Mouse (Mus musculus) hindbrain, embryonic 12.5 days (tissue): ENCODE measurements around the gene Fkbp2. TPM values are rescaled to one million over a fixed set of nuclear protein-coding genes. Genes with fewer than 3 reads are reported as not detected.

Experiments used
- ATAC-seq: fragments of 200-750 bp; cut with Nextera tagmentation; 2 replicates; pipeline ENCODE4 v1.8.0; 2017; ENCODE audit warnings: moderate TSS enrichment; ENCODE audit not compliant: low FRiP score
- H3K27ac ChIP-seq: fragments of 300-500 bp; sonication (generic); 2 replicates; pipeline ENCODE4 v1.5.1; 2016; ENCODE audit warnings: mild to moderate bottlenecking
- H3K27me3 ChIP-seq: fragments of 300-500 bp; sonication (generic); 2 replicates; pipeline ENCODE4 v1.6.1; 2016; ENCODE audit warnings: mild to moderate bottlenecking
- H3K36me3 ChIP-seq: fragments of 300-500 bp; sonication (generic); 2 replicates; pipeline ENCODE4 v1.6.1; 2016; ENCODE audit warnings: mild to moderate bottlenecking
- H3K4me1 ChIP-seq: fragments of 300-500 bp; sonication (generic); 2 replicates; pipeline ENCODE4 v1.6.1; 2016
- H3K4me2 ChIP-seq: fragments of 300-500 bp; sonication (generic); replicated peaks from 2 replicates; pipeline ENCODE4 v1.6.1; 2016; ENCODE audit warnings: mild to moderate bottlenecking
- H3K4me3 ChIP-seq: fragments of 300-500 bp; sonication (generic); 2 replicates; pipeline ENCODE4 v1.5.1; 2016; ENCODE audit warnings: mild to moderate bottlenecking
- H3K9ac ChIP-seq: fragments of 300-500 bp; sonication (generic); 2 replicates; pipeline ENCODE4 v1.6.1; 2016; ENCODE audit warnings: mild to moderate bottlenecking, moderate library complexity
- H3K9me3 ChIP-seq: fragments of 300-500 bp; sonication (generic); replicated peaks from 2 replicates; pipeline ENCODE4 v1.6.1; 2016; ENCODE audit warnings: mild to moderate bottlenecking
- WGBS: fragments of 180-500 bp; shearing (Covaris S2); methylation state at CpG from one replicate; pipeline ENCODE4 v1.1.7; 2016; 5-methylcytosine and 5-hydroxymethylcytosine counted together
- polyA plus RNA-seq: library from polyadenylated mRNA; unstranded; fragments of >200 nt; fragmentation: Nextera tagmentation; extraction: Ambion mirVana; gene quantifications from 2 replicates; pipeline ENCODE4 v1.2.1, GENCODE M21; 2016

The Fkbp2 gene
- polyA plus RNA-seq, 1 experiment from 2014 or later = 82.5 TPM

GRCm38 (mm10) chr19:6941372-6942248 is 38.7 kb downstream of the Fkbp2 start, which contains the start of gene Bad:
Gene Bad, plus strand, starts transcription at chr19:6941861.
- ATAC-seq = peak; percentile 84
- Histone ChIP-seq H3K4me3 (peak within 1 kb of the TSS; percentile 85), H3K9ac (peak within 1 kb of the TSS; percentile 90), H3K4me1 (peaks cover 33% of the 10 kb centered on the region), H3K9me3 (no peaks in the 10 kb centered on the region), H3K27ac (peak within 1 kb of the TSS; percentile 94), H3K36me3 (no peaks in the 10 kb centered on the region), H3K27me3 (peaks cover 2% of the 10 kb centered on the region), H3K4me2 (peak within 1 kb of the TSS; percentile 99)
- under 1% methylated on average over 83 of the region's 83 CpGs for WGBS

- H3K27ac ChIP-seq = peak overlapping the region; percentile 94
- 22% methylated on average over 29 of the region's 29 CpGs for WGBS
- peaks cover 11% of the 10 kb centered on the region for H3K27me3 ChIP-seq
- peak; percentile 42 for ATAC-seq
- H3K4me2 ChIP-seq = peak overlapping the region; percentile 99
- H3K9ac ChIP-seq = peak overlapping the region; percentile 90
- H3K4me1 ChIP-seq = peaks cover 33% of the 10 kb centered on the region
- no peaks in the 10 kb centered on the region for H3K36me3 ChIP-seq
- peak overlapping the region; percentile 85 for H3K4me3 ChIP-seq
- H3K9me3 ChIP-seq = no peaks in the 10 kb centered on the region
Observed at GRCm38 (mm10) chr19:6940396-6941351, 39.6 kb downstream of the Fkbp2 start.

GRCm38 (mm10) chr19:6939106-6940002 is 40.9 kb downstream of the Fkbp2 start:
- Histone ChIP-seq H3K4me2 (peak overlapping the region; percentile 99), H3K9me3 (no peaks in the 10 kb centered on the region), H3K4me3 (no peak overlapping the region), H3K27me3 (peaks cover 24% of the 10 kb centered on the region), H3K36me3 (no peaks in the 10 kb centered on the region), H3K9ac (peak overlapping the region; percentile 38), H3K4me1 (peaks cover 35% of the 10 kb centered on the region), H3K27ac (no peak overlapping the region)
- 86% methylated on average over 20 of the region's 20 CpGs for WGBS
- no peak for ATAC-seq

DNA sequence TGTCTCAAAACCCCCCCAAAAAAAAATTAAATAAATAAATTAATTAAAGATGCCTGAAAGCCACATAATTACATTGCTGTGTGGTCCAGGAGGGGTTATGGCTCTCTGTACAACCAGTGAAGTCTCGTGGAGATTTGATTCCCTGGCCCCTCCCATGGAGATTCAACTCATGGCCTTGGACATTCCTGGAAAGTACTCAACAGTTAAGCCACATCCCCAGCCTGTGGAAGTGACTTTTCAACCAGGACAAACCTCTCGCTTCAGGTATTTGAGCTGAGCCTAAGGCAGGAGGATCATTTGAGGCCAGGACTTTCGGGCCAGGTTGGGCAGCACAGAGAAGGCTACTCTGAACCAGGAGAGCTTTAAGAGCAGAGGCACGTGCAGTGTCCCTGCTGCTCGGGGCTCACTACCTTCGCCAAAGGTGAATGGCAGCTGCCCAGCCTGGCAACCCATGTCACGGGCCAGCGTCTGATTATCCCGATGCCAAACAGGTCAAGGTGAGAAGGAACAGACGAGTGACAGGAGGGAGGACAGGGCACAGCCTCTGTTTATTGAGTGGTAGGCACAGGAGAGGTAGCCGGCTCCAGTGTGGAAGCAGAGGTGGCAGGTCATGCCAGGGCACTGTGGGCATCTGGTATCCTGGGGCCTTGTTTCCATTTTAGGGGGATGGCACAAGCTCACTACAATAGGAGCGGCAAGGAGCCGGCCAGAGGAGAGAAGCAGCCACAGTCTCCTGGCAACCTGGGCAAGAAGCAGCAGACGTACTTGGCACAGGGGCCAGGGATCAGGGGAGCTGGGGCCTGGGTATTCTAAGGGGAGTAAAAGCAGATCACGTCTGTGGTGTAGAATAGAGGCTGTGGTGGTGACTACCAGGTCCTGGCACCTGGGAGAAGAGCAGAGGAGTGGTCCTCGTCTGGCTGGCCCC is 42.5 kb downstream of the Fkbp2 start:
- WGBS = 77% methylated on average over 16 of the region's 16 CpGs
- no peak overlapping the region for H3K27ac ChIP-seq
- H3K9ac ChIP-seq = no peak overlapping the region
- H3K9me3 ChIP-seq = no peaks in the 10 kb centered on the region
- H3K36me3 ChIP-seq = no peaks in the 10 kb centered on the region
- no peak overlapping the region for H3K4me2 ChIP-seq
- ATAC-seq = no peak
- peaks cover 43% of the 10 kb centered on the region for H3K4me1 ChIP-seq
- no peak overlapping the region for H3K4me3 ChIP-seq
- H3K27me3 ChIP-seq = peaks cover 39% of the 10 kb centered on the region

GRCm38 (mm10) chr19:6936299-6936698 is 44.0 kb downstream of the Fkbp2 start:
- no peak overlapping the region for H3K4me3 ChIP-seq
- no peak overlapping the region for H3K27ac ChIP-seq
- ATAC-seq = no peak
- no peak overlapping the region for H3K9ac ChIP-seq
- H3K4me1 ChIP-seq = peaks cover 40% of the 10 kb centered on the region
- WGBS = 19% methylated on average over 3 of the region's 3 CpGs
- no peak overlapping the region for H3K4me2 ChIP-seq
- H3K36me3 ChIP-seq = no peaks in the 10 kb centered on the region
- no peaks in the 10 kb centered on the region for H3K9me3 ChIP-seq
- H3K27me3 ChIP-seq = peaks cover 54% of the 10 kb centered on the region

- peaks cover 23% of the 10 kb centered on the region for H3K4me1 ChIP-seq
- peak within 1 kb of the TSS; percentile 54 for H3K4me2 ChIP-seq
- no peaks in the 10 kb centered on the region for H3K9me3 ChIP-seq
- H3K4me3 ChIP-seq = peak within 1 kb of the TSS; percentile 32
- no peak within 1 kb of the TSS for H3K27ac ChIP-seq
- ATAC-seq = peak; percentile 10; the same call in 1 of the 2 replicates
- no peaks in the 10 kb centered on the region for H3K36me3 ChIP-seq
- H3K27me3 ChIP-seq = peaks cover 70% of the 10 kb centered on the region
- peak within 1 kb of the TSS; percentile 56 for H3K9ac ChIP-seq
- 8% methylated on average over 23 of the region's 23 CpGs for WGBS
Observed at GRCm38 (mm10) chr19:6934195-6934977, 45.9 kb downstream of the Fkbp2 start, which contains the start of gene Kcnk4. Gene Kcnk4, minus strand, starts transcription at chr19:6934515.

- peak; percentile 49 for ATAC-seq
- H3K27ac ChIP-seq = no peak overlapping the region
- H3K36me3 ChIP-seq = no peaks in the 10 kb centered on the region
- WGBS = 6% methylated on average over 56 of the region's 58 CpGs
- peak overlapping the region; percentile 54 for H3K4me2 ChIP-seq
- peak overlapping the region; percentile 56 for H3K9ac ChIP-seq
- peak overlapping the region; percentile 32 for H3K4me3 ChIP-seq
- no peaks in the 10 kb centered on the region for H3K9me3 ChIP-seq
- peaks cover 17% of the 10 kb centered on the region for H3K4me1 ChIP-seq
- peaks cover 78% of the 10 kb centered on the region for H3K27me3 ChIP-seq
Observed at GRCm38 (mm10) chr19:6933436-6934194, 46.7 kb downstream of the Fkbp2 start.

DNA sequence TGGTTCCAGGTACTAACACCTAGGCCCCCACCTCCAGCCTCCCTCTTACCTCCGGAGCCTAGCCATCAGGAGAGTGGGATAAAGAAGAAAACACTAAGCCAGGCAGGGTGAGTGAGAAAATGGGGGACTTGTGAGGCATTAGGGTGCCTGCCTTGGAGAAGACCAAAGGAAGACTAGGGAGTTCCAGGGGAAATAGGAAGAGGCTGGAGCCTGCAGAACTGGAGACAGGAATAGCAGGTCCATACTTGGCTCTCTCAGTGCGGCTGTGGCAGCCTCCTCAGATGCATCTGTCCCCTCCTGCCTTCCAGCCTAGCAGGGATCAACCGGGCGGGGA is 47.2 kb downstream of the Fkbp2 start:
- ATAC-seq = no peak
- Histone ChIP-seq H3K4me2 (no peak overlapping the region), H3K4me3 (0 out of 2 replicates have a peak overlapping the region, but pooled peaks have one; percentile 32), H3K9me3 (no peaks in the 10 kb centered on the region), H3K4me1 (peaks cover 15% of the 10 kb centered on the region), H3K27ac (no peak overlapping the region), H3K36me3 (no peaks in the 10 kb centered on the region), H3K27me3 (peaks cover 82% of the 10 kb centered on the region), H3K9ac (no peak overlapping the region)
- 18% methylated on average over 4 of the region's 4 CpGs for WGBS

DNA sequence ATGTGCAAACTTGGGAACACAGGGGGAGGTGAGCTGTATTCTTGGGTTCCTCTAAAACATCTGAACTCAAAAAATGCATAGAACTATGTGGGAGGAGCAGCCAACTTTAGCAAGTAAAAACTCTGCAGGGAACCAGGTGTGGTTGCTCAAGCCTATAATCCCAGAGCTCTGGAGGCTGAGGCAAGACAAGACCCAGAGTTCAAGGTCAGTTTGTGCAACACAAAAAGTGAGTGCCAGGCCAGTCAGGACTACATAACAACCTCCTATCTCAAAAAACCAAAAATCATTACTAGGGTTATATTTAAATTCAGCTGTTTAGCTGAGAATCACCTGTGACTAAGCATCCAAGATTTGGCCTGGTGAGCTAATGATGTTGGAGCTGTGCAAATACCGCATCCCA is 48.3 kb downstream of the Fkbp2 start:
- no peaks in the 10 kb centered on the region for H3K9me3 ChIP-seq
- H3K36me3 ChIP-seq = no peaks in the 10 kb centered on the region
- H3K27ac ChIP-seq = no peak overlapping the region
- peaks cover 14% of the 10 kb centered on the region for H3K4me1 ChIP-seq
- H3K27me3 ChIP-seq = peaks cover 92% of the 10 kb centered on the region
- WGBS = 43% methylated on average over 1 of the region's 1 CpGs
- no peak for ATAC-seq
- H3K4me3 ChIP-seq = no peak overlapping the region
- H3K9ac ChIP-seq = no peak overlapping the region
- no peak overlapping the region for H3K4me2 ChIP-seq

DNA sequence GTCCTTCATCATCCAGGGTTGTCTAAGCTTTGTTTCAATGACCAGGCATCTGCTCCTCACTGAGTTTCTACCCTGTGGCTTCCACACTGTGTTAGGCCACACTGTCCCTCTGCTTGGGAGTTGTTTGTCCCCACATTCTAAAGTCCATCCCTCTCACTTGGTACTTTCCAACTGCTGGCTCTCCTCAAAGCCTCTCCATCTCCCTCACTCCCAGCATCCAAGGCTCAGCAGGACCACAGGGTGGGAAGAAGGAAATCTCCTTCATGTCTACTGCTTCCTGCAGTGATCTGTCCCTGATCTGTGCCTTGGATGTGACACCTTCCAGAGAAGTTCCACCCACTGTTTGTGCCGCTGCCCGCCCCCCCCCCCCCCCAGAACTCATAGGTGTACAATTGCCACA is 49.3 kb downstream of the Fkbp2 start:
- no peak overlapping the region for H3K4me3 ChIP-seq
- H3K4me1 ChIP-seq = peaks cover 21% of the 10 kb centered on the region
- no peak overlapping the region for H3K27ac ChIP-seq
- no peak for ATAC-seq
- 0% methylated on average over 2 of the region's 2 CpGs for WGBS
- no peak overlapping the region for H3K9ac ChIP-seq
- H3K9me3 ChIP-seq = no peaks in the 10 kb centered on the region
- no peaks in the 10 kb centered on the region for H3K36me3 ChIP-seq
- peaks cover 97% of the 10 kb centered on the region for H3K27me3 ChIP-seq
- no peak overlapping the region for H3K4me2 ChIP-seq
